Mouse (Mus musculus) liver, postnatal 0 days (tissue): Measurements from ENCODE around the gene Kcnj6. TPM values are rescaled to one million over a fixed set of nuclear protein-coding genes. Genes with fewer than 3 reads are reported as not detected.

Experiments used
- ATAC-seq: fragments of 200-750 bp; cut with Nextera tagmentation; 2 replicates; pipeline ENCODE4 v1.8.0; 2017; ENCODE audit warnings: mild to moderate bottlenecking, moderate library complexity
- DNase-seq: peaks from one replicate; pipeline ENCODE4 v3.0.0-alpha.2; 2016
- H3K27ac ChIP-seq: fragments of 300-500 bp; sonication (generic); 2 replicates; pipeline ENCODE4 v1.5.1; 2014; ENCODE audit warnings: antibody characterized with exemption, moderate library complexity, mild to moderate bottlenecking, low read depth
- H3K27me3 ChIP-seq: fragments of 300-500 bp; sonication (generic); 2 replicates; pipeline ENCODE4 v1.6.1; 2014; ENCODE audit warnings: low read length, control low read depth, mixed read lengths; ENCODE audit not compliant: insufficient read depth
- H3K36me3 ChIP-seq: fragments of 300-500 bp; sonication (generic); replicated peaks from 2 replicates; pipeline ENCODE4 v1.6.1; 2014; ENCODE audit warnings: mild to moderate bottlenecking, control low read depth, low read length, moderate library complexity, mixed read lengths; ENCODE audit not compliant: insufficient read depth
- H3K4me1 ChIP-seq: fragments of 300-500 bp; sonication (generic); 2 replicates; pipeline ENCODE4 v1.6.1; 2014; ENCODE audit warnings: antibody characterized with exemption, mild to moderate bottlenecking, control low read depth; ENCODE audit not compliant: insufficient read depth
- H3K4me2 ChIP-seq: fragments of 300-500 bp; sonication (generic); 2 replicates; pipeline ENCODE4 v1.6.1; 2014; ENCODE audit warnings: low read depth, mild to moderate bottlenecking, low read length, moderate library complexity, mixed read lengths
- H3K4me3 ChIP-seq: fragments of 300-500 bp; sonication (generic); 2 replicates; pipeline ENCODE4 v1.5.1; 2014; ENCODE audit warnings: low read depth, low read length
- H3K9ac ChIP-seq: fragments of 300-500 bp; sonication (generic); replicated peaks from 2 replicates; pipeline ENCODE4 v1.6.1; 2014; ENCODE audit warnings: mild to moderate bottlenecking, moderate library complexity
- H3K9me3 ChIP-seq: fragments of 300-500 bp; sonication (generic); 2 replicates; pipeline ENCODE4 v1.6.1; 2016; ENCODE audit warnings: mild to moderate bottlenecking, control low read depth, low read length, mixed read lengths
- CTCF ChIP-seq: sonication (generic); IDR thresholded peaks from 2 replicates; pipeline ENCODE4 v1.5.1; 2016; ENCODE audit warnings: antibody characterized with exemption, low read depth
- EP300 ChIP-seq: IDR thresholded peaks from 2 replicates; pipeline ENCODE4 v1.6.1; 2016; ENCODE audit warnings: antibody characterized with exemption, low read depth, mild to moderate bottlenecking
- WGBS: fragments of 180-500 bp; shearing (Covaris S2); extraction: QIAGEN DNeasy Blood & Tissue Kit; methylation state at CpG from one replicate; pipeline ENCODE4 v1.1.7; 2014; ENCODE audit not compliant: insufficient replicate concordance; 5-methylcytosine and 5-hydroxymethylcytosine counted together
- polyA plus RNA-seq: library from polyadenylated mRNA; unstranded; fragments of >200 nt; fragmentation: Nextera tagmentation; extraction: Ambion mirVana; gene quantifications from 2 replicates; pipeline ENCODE4 v1.2.1, GENCODE M21; 2015

Kcnj6 gene
- polyA plus RNA-seq, 1 experiment from 2014 or later: not detected

DNA sequence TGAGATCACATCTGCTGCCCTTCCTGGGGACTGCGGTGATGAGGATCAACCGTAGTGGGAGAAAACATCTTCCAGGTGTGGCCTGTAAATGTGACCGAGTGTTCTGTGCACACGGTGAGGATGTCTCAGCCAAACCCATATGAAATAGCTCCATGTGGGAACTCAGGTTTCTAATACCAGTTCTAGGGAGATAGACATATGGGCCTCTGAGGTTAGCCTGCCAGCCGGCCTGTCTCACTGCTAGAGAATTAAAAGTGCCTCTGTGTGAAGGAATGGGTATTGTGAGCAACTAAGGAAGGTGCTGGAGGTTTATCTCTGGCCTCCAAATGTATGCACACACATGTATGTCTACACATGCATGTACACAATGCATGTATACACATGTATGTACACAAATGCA is 129.1 kb downstream of the Kcnj6 start:
- no peak for ATAC-seq
- Histone ChIP-seq H3K4me1 (no peaks in the 10 kb centered on the region), H3K4me2 (no peak overlapping the region), H3K9me3 (no peaks in the 10 kb centered on the region), H3K36me3 (no peaks in the 10 kb centered on the region), H3K27ac (no peak overlapping the region), H3K9ac (no peak overlapping the region), H3K27me3 (no peaks in the 10 kb centered on the region), H3K4me3 (no peak overlapping the region)
- DNase-seq: no peak
- TF ChIP-seq EP300 (no peak), CTCF (no peak)
- WGBS: 80% methylated on average over 5 of the region's 5 CpGs

GRCm38 (mm10) chr16:94866300-94866956 is 131.1 kb downstream of the Kcnj6 start:
- no peak overlapping the region for H3K4me2 ChIP-seq
- TF ChIP-seq CTCF (no peak), EP300 (no peak)
- H3K27ac ChIP-seq: no peak overlapping the region
- 38% methylated on average over 14 of the region's 14 CpGs for WGBS
- H3K36me3 ChIP-seq: no peaks in the 10 kb centered on the region
- ATAC-seq: no peak
- no peak overlapping the region for H3K4me3 ChIP-seq
- H3K9ac ChIP-seq: no peak overlapping the region
- no peaks in the 10 kb centered on the region for H3K27me3 ChIP-seq
- H3K9me3 ChIP-seq: no peaks in the 10 kb centered on the region
- no peaks in the 10 kb centered on the region for H3K4me1 ChIP-seq
- peak; percentile 39 for DNase-seq

GRCm38 (mm10) chr16:94865796-94866195 is 131.7 kb downstream of the Kcnj6 start:
- no peak for ATAC-seq
- no peak for TF ChIP-seq EP300
- TF ChIP-seq CTCF: 0 out of 2 replicates have a peak, but pooled peaks have one; percentile 16
- WGBS: 65% methylated on average over 1 of the region's 1 CpGs

GRCm38 (mm10) chr16:94865101-94865500 is 132.4 kb downstream of the Kcnj6 start:
- Histone ChIP-seq H3K4me1 (no peaks in the 10 kb centered on the region), H3K27me3 (no peaks in the 10 kb centered on the region), H3K4me2 (no peak overlapping the region), H3K9ac (no peak overlapping the region), H3K36me3 (no peaks in the 10 kb centered on the region), H3K4me3 (no peak overlapping the region), H3K27ac (no peak overlapping the region), H3K9me3 (no peaks in the 10 kb centered on the region)
- ATAC-seq (no peak), DNase-seq (no peak)
- no peak for TF ChIP-seq EP300
- no peak for TF ChIP-seq CTCF
- WGBS: 83% methylated on average over 7 of the region's 7 CpGs

More at GRCm38 (mm10) chr16:94865796-94866195, 131.7 kb downstream of the Kcnj6 start:
- Histone ChIP-seq H3K9ac (no peak overlapping the region), H3K27me3 (no peaks in the 10 kb centered on the region), H3K36me3 (no peaks in the 10 kb centered on the region), H3K9me3 (no peaks in the 10 kb centered on the region), H3K4me1 (no peaks in the 10 kb centered on the region), H3K27ac (no peak overlapping the region), H3K4me2 (no peak overlapping the region), H3K4me3 (no peak overlapping the region)
- no peak for DNase-seq

DNA sequence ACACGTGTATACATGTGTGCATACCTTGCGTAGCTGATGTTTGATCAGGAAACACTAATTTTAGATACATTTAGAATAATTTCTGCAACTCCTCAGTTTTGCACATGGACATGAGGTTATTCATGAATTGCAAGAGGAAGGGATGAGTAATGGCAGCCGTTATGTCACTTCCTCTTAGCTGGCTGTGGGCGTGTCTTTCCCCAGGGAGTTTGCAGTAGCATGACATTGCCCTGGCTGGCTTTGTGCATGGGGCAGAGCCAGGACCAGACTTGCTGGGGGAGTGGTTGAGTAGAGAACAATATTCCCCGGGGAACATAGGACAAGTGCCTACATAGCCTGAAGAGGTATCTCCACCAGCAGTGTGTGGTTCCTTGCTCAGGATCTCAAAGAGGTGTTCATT is 134.0 kb downstream of the Kcnj6 start:
- no peak overlapping the region for H3K4me3 ChIP-seq
- H3K4me2 ChIP-seq: no peak overlapping the region
- H3K27ac ChIP-seq: no peak overlapping the region
- no peak for ATAC-seq
- no peaks in the 10 kb centered on the region for H3K4me1 ChIP-seq
- H3K27me3 ChIP-seq: no peaks in the 10 kb centered on the region
- no peaks in the 10 kb centered on the region for H3K36me3 ChIP-seq
- TF ChIP-seq CTCF: no peak
- 73% methylated on average over 5 of the region's 5 CpGs for WGBS
- H3K9me3 ChIP-seq: no peaks in the 10 kb centered on the region
- no peak for DNase-seq
- H3K9ac ChIP-seq: no peak overlapping the region

DNA sequence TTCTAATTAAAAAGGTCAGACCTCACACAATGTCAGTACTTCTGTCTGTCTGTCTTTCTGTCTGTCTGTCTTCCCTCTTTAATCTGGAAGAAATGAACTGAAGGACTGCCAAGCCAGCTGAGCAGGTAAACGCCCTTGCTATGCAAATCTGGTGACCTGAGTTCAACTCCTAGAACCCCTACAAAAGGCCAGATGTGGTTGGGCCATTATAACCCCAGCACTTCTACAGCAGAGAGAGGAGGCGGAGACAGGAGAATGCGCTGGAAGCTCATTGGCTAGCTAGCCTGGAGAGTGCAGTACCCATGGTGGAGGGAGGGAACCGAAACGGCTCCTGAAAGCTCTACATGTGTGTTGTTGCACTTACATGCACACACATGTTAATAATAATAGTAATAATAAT is 141.5 kb downstream of the Kcnj6 start:
- Histone ChIP-seq H3K36me3 (no peaks in the 10 kb centered on the region), H3K9ac (no peak overlapping the region), H3K4me3 (no peak overlapping the region), H3K27me3 (no peaks in the 10 kb centered on the region), H3K27ac (no peak overlapping the region), H3K4me1 (no peaks in the 10 kb centered on the region), H3K4me2 (no peak overlapping the region), H3K9me3 (no peaks in the 10 kb centered on the region)
- DNase-seq (no peak), ATAC-seq (no peak)
- 75% methylated on average over 5 of the region's 5 CpGs for WGBS
- TF ChIP-seq EP300: no peak
- no peak for TF ChIP-seq CTCF
